Mouse (Mus musculus) thymus, adult 2 months (tissue): Measurements from ENCODE around the gene Iba57.

Experiments
- CTCF ChIP-seq: fragments of 200-500 bp; IDR thresholded peaks from 2 replicates; pipeline ENCODE4 v1.5.1; 2012; ENCODE audit warnings: mild to moderate bottlenecking, control low read depth, low read length, moderate library complexity, borderline replicate concordance; ENCODE audit not compliant: control insufficient read depth, poor library complexity, insufficient read depth; ENCODE audit errors: extremely low read depth
- POLR2A ChIP-seq: fragments of 200-500 bp; IDR thresholded peaks from 2 replicates; pipeline ENCODE4 v1.6.1; 2012; ENCODE audit warnings: mild to moderate bottlenecking, low read length, control low read depth, moderate library complexity; ENCODE audit not compliant: control insufficient read depth, poor library complexity, insufficient read depth; ENCODE audit errors: extremely low read depth

- no peak for TF ChIP-seq CTCF
- no peak for TF ChIP-seq POLR2A
Measured at GRCm38 (mm10) chr11:59209580-59209979, 46.0 kb upstream of the Iba57 start.
